Mouse (Mus musculus) brain, embryonic 14.5 days (tissue): ENCODE measurements around the gene Rap1gap2.

Experiments
- CTCF ChIP-seq: fragments of 200-500 bp; IDR thresholded peaks from 2 replicates; pipeline ENCODE4 v1.5.1; 2012; ENCODE audit warnings: inconsistent platforms, mild to moderate bottlenecking, moderate library complexity, borderline replicate concordance; ENCODE audit not compliant: insufficient read depth, insufficient read length; ENCODE audit errors: extremely low read depth
- POLR2A ChIP-seq: fragments of 200-500 bp; IDR thresholded peaks from 2 replicates; pipeline ENCODE4 v1.6.1; 2012; ENCODE audit warnings: mild to moderate bottlenecking, inconsistent platforms, borderline replicate concordance; ENCODE audit not compliant: poor library complexity, insufficient read depth, insufficient read length, severe bottlenecking; ENCODE audit errors: extremely low read depth

- no peak for TF ChIP-seq CTCF
- no peak for TF ChIP-seq POLR2A
Measured at GRCm38 (mm10) chr11:74387203-74387602, 223.5 kb downstream of the Rap1gap2 start.
